Mouse (Mus musculus) kidney, adult 18-20 months (tissue): ENCODE measurements around the gene St8sia1.

Experiments
- DNase-seq: peaks from one replicate; pipeline ENCODE4 v3.0.0; 2021

The St8sia1 gene

DNA sequence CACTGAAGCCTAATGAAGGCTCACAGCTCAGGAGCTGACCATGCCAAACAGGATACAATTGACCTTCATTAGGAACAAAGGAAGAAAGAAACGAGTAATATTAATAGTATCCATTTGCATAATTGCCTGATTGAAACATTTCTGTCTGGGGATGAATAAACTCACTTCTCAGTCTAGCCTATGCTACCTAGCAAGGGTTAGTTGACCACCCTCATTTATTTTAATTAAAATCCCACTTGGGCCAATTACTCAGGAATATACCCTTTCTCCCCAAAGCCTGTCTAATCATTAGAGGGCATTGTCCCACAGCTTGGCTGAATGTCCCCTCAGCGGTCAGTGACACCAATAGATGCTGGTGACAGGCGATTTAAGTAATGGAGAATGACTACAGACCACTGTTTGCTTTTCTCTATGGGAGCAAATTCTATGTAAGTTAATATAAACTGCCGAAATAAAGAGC is 183.6 kb downstream of the St8sia1 start:
- DNase-seq, result no peak

GRCm38 (mm10) chr6:142779812-142780573 is 184.3 kb downstream of the St8sia1 start:
- DNase-seq, result no peak

- peak; percentile 46 for DNase-seq
These were observed 185.0 kb downstream of the St8sia1 start for GRCm38 (mm10) chr6:142779045-142779811.

- no peak for DNase-seq
These were observed 187.3 kb downstream of the St8sia1 start for GRCm38 (mm10) chr6:142776935-142777334.

- no peak for DNase-seq
These were observed 190.7 kb downstream of the St8sia1 start for GRCm38 (mm10) chr6:142773566-142773965.

DNA sequence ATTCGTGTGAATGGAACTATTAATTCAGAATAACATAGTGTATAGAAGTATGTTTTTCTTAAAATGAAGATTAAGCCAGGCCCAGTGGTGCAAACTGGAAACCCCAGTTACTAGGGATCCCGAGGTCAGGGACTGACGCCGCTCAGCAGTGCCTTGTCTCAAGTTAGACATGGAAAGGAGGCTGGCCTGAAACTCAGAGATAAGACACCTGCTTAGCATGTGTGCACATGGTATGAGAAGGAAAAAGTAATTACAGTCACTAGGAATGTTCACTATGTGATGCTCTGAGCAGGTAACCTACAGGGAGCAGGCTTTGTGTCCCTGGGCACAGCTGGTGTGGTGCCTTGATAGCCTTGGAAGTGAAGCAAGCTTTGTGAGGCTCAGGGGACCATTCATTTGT is 192.6 kb downstream of the St8sia1 start:
- DNase-seq, result no peak
